Mouse (Mus musculus): ENCODE measurements at regions not wholly inside any gene's neighbourhood (a gene's known extent, or its start where the extent isn't known, plus 50 kb on each side); places are given as distances from the start of the nearest gene placed in this dataset.

DNA sequence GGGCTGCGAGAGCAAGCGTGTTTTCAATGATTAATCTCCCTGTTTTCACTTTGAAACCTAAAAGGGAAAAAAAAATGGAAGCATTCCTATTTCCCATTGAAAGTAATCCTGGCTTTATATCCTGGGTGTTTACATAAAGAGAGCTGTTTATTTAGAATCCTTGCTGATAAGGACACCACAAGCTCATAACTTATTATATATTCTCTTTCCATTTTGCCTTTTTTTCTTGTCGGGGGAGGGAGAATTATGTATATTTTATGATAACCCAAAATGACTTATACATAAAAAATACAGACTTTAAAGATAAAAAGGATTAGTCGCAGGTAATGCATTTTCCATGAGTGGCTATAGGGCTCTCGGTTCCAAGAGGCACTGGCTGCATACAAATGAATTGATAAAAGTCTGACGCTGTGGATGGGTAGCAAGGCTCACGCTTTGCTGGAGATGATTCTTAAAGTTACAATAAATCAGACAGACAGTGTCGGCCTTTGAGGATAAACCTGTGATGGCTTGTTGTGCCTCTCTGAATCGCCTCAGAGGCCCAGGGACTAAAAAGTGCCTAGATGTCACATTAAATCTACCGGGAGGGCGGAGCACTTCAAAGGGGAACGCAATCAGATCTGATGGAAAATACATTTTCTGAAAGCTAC, 155.7 kb downstream of the Psat1 start:
- Histone ChIP-seq H3K27ac (ENCODE audit: insufficient read depth, low read length) (no peak overlapping the region), H3K4me3 (replicated peaks; ENCODE audit: insufficient read depth, low read depth, low read length) (no peak overlapping the region), H3K27me3 (ENCODE audit: control insufficient read depth, insufficient read depth, low read length) (0 out of 2 replicates have a peak, but pooled peaks cover 2% of the 10 kb centered on the region), H3K4me1 (ENCODE audit: control insufficient read depth, insufficient read depth, low read length) (no peaks in the 10 kb centered on the region)
- 71% methylated on average over 12 of the region's 12 CpGs for WGBS
- DNase-seq, result no peak
- TF ChIP-seq POLR2A (IDR thresholded peaks at IDR 0.05; ENCODE audit: borderline replicate concordance, insufficient read depth, low read length) (no peak), CTCF (IDR thresholded peaks at IDR 0.05; ENCODE audit: borderline replicate concordance, insufficient read depth, low read depth, low read length) (no peak)

GRCm38 (mm10) chr19:15790620-15791263, 156.4 kb downstream of the Psat1 start:
- Histone ChIP-seq H3K4me1 (ENCODE audit: control insufficient read depth, insufficient read depth, low read length) (no peaks in the 10 kb centered on the region), H3K27ac (ENCODE audit: insufficient read depth, low read length) (no peak overlapping the region), H3K4me3 (replicated peaks; ENCODE audit: insufficient read depth, low read depth, low read length) (no peak overlapping the region), H3K27me3 (ENCODE audit: control insufficient read depth, insufficient read depth, low read length) (0 out of 2 replicates have a peak, but pooled peaks cover 2% of the 10 kb centered on the region)
- 9% methylated on average over 13 of the region's 13 CpGs for WGBS
- no peak for DNase-seq
- no peak for TF ChIP-seq POLR2A (IDR thresholded peaks at IDR 0.05; ENCODE audit: borderline replicate concordance, insufficient read depth, low read length)
- TF ChIP-seq CTCF (IDR thresholded peaks at IDR 0.05; ENCODE audit: borderline replicate concordance, insufficient read depth, low read depth, low read length), result no peak

GRCm38 (mm10) chr19:15789741-15790140, 157.4 kb downstream of the Psat1 start:
- Histone ChIP-seq H3K4me1 (ENCODE audit: control insufficient read depth, insufficient read depth, low read length) (no peaks in the 10 kb centered on the region), H3K27me3 (ENCODE audit: control insufficient read depth, insufficient read depth, low read length) (0 out of 2 replicates have a peak, but pooled peaks cover 2% of the 10 kb centered on the region), H3K27ac (ENCODE audit: insufficient read depth, low read length) (no peak overlapping the region), H3K4me3 (replicated peaks; ENCODE audit: insufficient read depth, low read depth, low read length) (no peak overlapping the region)
- 92% methylated on average over 5 of the region's 5 CpGs for WGBS
- TF ChIP-seq CTCF (IDR thresholded peaks at IDR 0.05; ENCODE audit: borderline replicate concordance, insufficient read depth, low read depth, low read length), result no peak
- TF ChIP-seq POLR2A (IDR thresholded peaks at IDR 0.05; ENCODE audit: borderline replicate concordance, insufficient read depth, low read length), result no peak
- DNase-seq, result no peak

- H3K4me3 ChIP-seq (replicated peaks; ENCODE audit: insufficient read depth, low read depth, low read length), result no peak overlapping the region
- H3K27me3 ChIP-seq (ENCODE audit: control insufficient read depth, insufficient read depth, low read length), result no peaks in the 10 kb centered on the region
- 18% methylated on average over 4 of the region's 4 CpGs for WGBS
- TF ChIP-seq CTCF (IDR thresholded peaks at IDR 0.05; ENCODE audit: borderline replicate concordance, insufficient read depth, low read depth, low read length) (no peak), POLR2A (IDR thresholded peaks at IDR 0.05; ENCODE audit: borderline replicate concordance, insufficient read depth, low read length) (no peak)
- DNase-seq, result no peak
- no peaks in the 10 kb centered on the region for H3K4me1 ChIP-seq (ENCODE audit: control insufficient read depth, insufficient read depth, low read length)
- no peak overlapping the region for H3K27ac ChIP-seq (ENCODE audit: insufficient read depth, low read length)
Observed at GRCm38 (mm10) chr19:15784644-15785043, 162.5 kb downstream of the Psat1 start.

DNA sequence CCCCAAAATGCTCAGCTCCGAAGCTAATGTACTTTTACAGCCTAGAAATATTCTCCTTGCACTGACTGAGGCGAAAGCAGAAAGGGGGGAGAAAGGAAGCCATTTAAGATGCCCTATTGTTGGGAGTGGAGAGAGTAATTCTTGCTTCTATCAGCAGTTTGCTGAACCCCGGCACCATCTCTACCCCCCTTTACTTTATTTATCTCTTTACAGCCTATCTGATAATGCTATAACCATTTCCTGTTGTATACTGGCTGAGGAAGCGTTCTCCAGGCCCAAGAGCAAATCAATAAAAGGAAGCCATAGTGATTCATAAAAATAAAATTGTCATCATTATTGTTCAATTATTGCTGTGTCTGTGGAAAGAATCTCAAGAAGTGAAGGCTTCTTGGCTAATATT, 177.5 kb downstream of the Psat1 start:
- H3K27me3 ChIP-seq (ENCODE audit: control insufficient read depth, insufficient read depth, low read length), result no peaks in the 10 kb centered on the region
- 91% methylated on average over 4 of the region's 4 CpGs for WGBS
- H3K4me1 ChIP-seq (ENCODE audit: control insufficient read depth, insufficient read depth, low read length), result no peaks in the 10 kb centered on the region
- no peak for DNase-seq
- H3K4me3 ChIP-seq (replicated peaks; ENCODE audit: insufficient read depth, low read depth, low read length), result no peak overlapping the region
- H3K27ac ChIP-seq (ENCODE audit: insufficient read depth, low read length), result no peak overlapping the region
- no peak for TF ChIP-seq POLR2A (IDR thresholded peaks at IDR 0.05; ENCODE audit: borderline replicate concordance, insufficient read depth, low read length)
- no peak for TF ChIP-seq CTCF (IDR thresholded peaks at IDR 0.05; ENCODE audit: borderline replicate concordance, insufficient read depth, low read depth, low read length)

DNA sequence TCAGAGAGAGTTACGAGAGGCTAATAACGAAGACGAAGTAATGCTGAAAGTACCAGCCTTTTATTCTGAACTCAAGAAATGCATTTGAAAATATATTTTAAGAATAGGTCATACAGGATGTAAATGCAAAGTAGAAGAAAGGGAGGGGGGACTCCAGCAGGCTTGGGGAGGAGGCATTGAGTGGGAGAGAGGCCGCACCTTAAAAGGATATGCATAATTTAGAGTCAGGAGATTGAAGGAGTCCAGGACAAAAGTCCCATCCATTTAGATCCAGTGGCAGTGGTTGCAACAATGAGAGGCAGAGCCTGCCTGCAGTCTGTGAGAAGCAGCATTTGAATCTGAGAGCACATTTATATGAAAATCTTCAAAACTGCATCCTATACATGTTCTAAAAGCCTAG, 186.1 kb downstream of the Psat1 start:
- no peak for TF ChIP-seq POLR2A (IDR thresholded peaks at IDR 0.05; ENCODE audit: borderline replicate concordance, insufficient read depth, low read length)
- no peak for TF ChIP-seq CTCF (IDR thresholded peaks at IDR 0.05; ENCODE audit: borderline replicate concordance, insufficient read depth, low read depth, low read length)
- Histone ChIP-seq H3K27me3 (ENCODE audit: control insufficient read depth, insufficient read depth, low read length) (no peaks in the 10 kb centered on the region), H3K4me3 (replicated peaks; ENCODE audit: insufficient read depth, low read depth, low read length) (no peak overlapping the region), H3K27ac (ENCODE audit: insufficient read depth, low read length) (no peak overlapping the region), H3K4me1 (ENCODE audit: control insufficient read depth, insufficient read depth, low read length) (no peaks in the 10 kb centered on the region)
- WGBS, result 93% methylated on average over 4 of the region's 4 CpGs
- DNase-seq, result no peak

- DNase-seq, result no peak
- H3K27ac ChIP-seq (ENCODE audit: insufficient read depth, low read length), result no peak overlapping the region
- TF ChIP-seq POLR2A (IDR thresholded peaks at IDR 0.05; ENCODE audit: borderline replicate concordance, insufficient read depth, low read length), result no peak
- H3K4me1 ChIP-seq (ENCODE audit: control insufficient read depth, insufficient read depth, low read length), result no peaks in the 10 kb centered on the region
- 34% methylated on average over 8 of the region's 8 CpGs for WGBS
- H3K27me3 ChIP-seq (ENCODE audit: control insufficient read depth, insufficient read depth, low read length), result no peaks in the 10 kb centered on the region; the same call in 1 of the 2 replicates
- H3K4me3 ChIP-seq (replicated peaks; ENCODE audit: insufficient read depth, low read depth, low read length), result no peak overlapping the region
Observed at GRCm38 (mm10) chr19:15745026-15745777, 201.9 kb downstream of the Psat1 start.

Data from cerebellum, adult 2 months (tissue).